Mouse (Mus musculus) midbrain, embryonic 16.5 days (tissue): Measurements from ENCODE around the gene Dcaf8. TPM values are rescaled to one million over a fixed set of nuclear protein-coding genes. Genes with fewer than 3 reads are reported as not detected.

Source experiments
- ATAC-seq: fragments of 200-750 bp; cut with Nextera tagmentation; 2 replicates; pipeline ENCODE4 v1.8.0; 2017; ENCODE audit warnings: moderate TSS enrichment
- H3K27ac ChIP-seq: fragments of 300-500 bp; sonication (generic); 2 replicates; pipeline ENCODE4 v1.5.1; 2014; ENCODE audit warnings: mild to moderate bottlenecking, low read length, mixed read lengths
- H3K27me3 ChIP-seq: fragments of 300-500 bp; sonication (generic); 2 replicates; pipeline ENCODE4 v1.6.1; 2014; ENCODE audit warnings: low read depth, low read length, mixed read lengths; ENCODE audit not compliant: control insufficient read depth, insufficient read depth
- H3K36me3 ChIP-seq: fragments of 300-500 bp; sonication (generic); 2 replicates; pipeline ENCODE4 v1.6.1; 2014; ENCODE audit warnings: mild to moderate bottlenecking, low read length, moderate library complexity, mixed read lengths; ENCODE audit not compliant: control insufficient read depth, insufficient read depth
- H3K4me1 ChIP-seq: fragments of 300-500 bp; sonication (generic); 2 replicates; pipeline ENCODE4 v1.6.1; 2014; ENCODE audit warnings: mild to moderate bottlenecking, low read length, mixed read lengths; ENCODE audit not compliant: control insufficient read depth, insufficient read depth
- H3K4me2 ChIP-seq: fragments of 300-500 bp; sonication (generic); 2 replicates; pipeline ENCODE4 v1.6.1; 2014; ENCODE audit warnings: mild to moderate bottlenecking, low read length, mixed read lengths
- H3K4me3 ChIP-seq: fragments of 300-500 bp; sonication (generic); 2 replicates; pipeline ENCODE4 v1.5.1; 2014; ENCODE audit warnings: low read depth, mild to moderate bottlenecking, low read length, moderate library complexity, mixed read lengths
- H3K9ac ChIP-seq: fragments of 300-500 bp; sonication (generic); 2 replicates; pipeline ENCODE4 v1.6.1; 2014; ENCODE audit warnings: low read depth, low read length, mixed read lengths
- H3K9me3 ChIP-seq: fragments of 300-500 bp; sonication (generic); replicated peaks from 2 replicates; pipeline ENCODE4 v1.6.1; 2014; ENCODE audit warnings: mild to moderate bottlenecking, low read length, mixed read lengths; ENCODE audit not compliant: control insufficient read depth, poor library complexity, severe bottlenecking
- WGBS: fragments of 180-500 bp; shearing (Covaris S2); extraction: QIAGEN DNeasy Blood & Tissue Kit; methylation state at CpG from one replicate; pipeline ENCODE4 v1.1.7; 2014; 5-methylcytosine and 5-hydroxymethylcytosine counted together
- polyA plus RNA-seq: library from polyadenylated mRNA; unstranded; fragments of >200 nt; fragmentation: Nextera tagmentation; extraction: Ambion mirVana; gene quantifications from 2 replicates; pipeline ENCODE4 v1.2.1, GENCODE M21; 2015

Gene Dcaf8
- polyA plus RNA-seq, 1 experiment from 2014 or later, result 84.7 TPM

DNA sequence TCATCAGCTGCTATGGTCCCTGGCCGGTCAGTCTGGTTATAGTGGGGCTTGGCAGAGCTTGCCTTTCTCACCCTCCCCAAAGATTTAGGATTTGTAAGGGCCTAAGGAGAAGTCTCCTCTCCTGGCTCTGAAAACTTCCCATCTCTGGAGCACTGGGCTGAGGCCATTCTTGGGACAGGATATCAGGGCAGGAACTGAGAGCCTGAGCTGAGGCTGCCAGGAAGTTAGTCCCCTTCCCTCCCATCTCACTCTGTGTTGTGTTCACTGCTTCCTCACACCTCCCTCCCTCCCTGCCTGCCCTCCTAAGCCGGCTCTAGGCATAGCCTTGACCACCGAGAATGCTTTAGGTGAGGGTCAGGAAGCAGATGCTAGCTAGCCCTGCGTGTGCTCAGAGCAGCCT lies 55.7 kb downstream of the Dcaf8 start:
- no peaks in the 10 kb centered on the region for H3K27me3 ChIP-seq
- peak overlapping the region; percentile 91 for H3K9ac ChIP-seq
- H3K4me3 ChIP-seq, result peak overlapping the region; percentile 71
- peaks cover 68% of the 10 kb centered on the region for H3K4me1 ChIP-seq
- H3K9me3 ChIP-seq, result no peaks in the 10 kb centered on the region
- WGBS, result 1% methylated on average over 4 of the region's 4 CpGs
- peaks cover 13% of the 10 kb centered on the region for H3K36me3 ChIP-seq
- peak overlapping the region; percentile 93 for H3K4me2 ChIP-seq
- ATAC-seq, result no peak
- peak overlapping the region; percentile 96 for H3K27ac ChIP-seq

DNA sequence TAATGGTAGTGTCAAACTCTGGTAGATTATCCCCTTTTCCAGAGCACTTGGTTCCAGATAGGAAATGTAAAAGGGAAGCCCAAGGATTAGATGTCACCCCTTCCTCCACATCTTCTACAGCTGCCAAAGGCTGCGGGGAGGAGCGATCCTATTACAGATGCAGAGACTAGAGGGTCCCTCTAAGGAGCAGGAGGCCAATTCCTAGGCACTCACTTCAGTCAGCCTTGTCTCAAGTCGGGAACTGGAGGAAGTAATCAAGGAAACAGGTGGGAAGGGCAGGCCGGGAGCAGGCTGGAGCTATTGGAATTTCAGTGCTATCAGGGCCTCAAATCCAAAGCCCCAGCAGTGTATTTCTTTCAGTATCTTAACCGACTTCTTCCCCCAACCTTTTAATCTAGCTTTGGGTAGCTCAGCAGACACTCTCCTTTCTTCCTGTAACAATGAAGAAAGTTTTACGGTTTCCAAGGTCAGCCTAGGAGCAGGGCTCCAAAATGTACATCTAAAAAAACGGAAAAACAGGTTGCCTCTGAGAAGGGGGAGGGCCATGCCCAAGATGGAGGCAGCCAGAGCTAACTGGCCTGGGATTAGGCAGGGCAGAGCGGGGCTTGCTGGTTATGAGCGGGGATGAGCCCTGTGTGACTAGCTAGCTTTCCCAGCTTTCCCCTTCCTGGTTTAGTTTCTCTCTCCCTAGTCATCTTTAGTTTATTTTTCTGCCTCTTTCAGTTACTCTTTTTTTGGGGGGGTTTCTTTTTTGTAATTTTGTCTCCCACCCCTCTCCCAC lies 56.3 kb downstream of the Dcaf8 start:
- Histone ChIP-seq H3K27me3 (no peaks in the 10 kb centered on the region), H3K27ac (peak overlapping the region; percentile 96), H3K9ac (peak overlapping the region; percentile 91), H3K9me3 (no peaks in the 10 kb centered on the region), H3K4me3 (peak overlapping the region; percentile 71), H3K4me2 (peak overlapping the region; percentile 93), H3K4me1 (peaks cover 68% of the 10 kb centered on the region), H3K36me3 (peaks cover 8% of the 10 kb centered on the region)
- WGBS, result 9% methylated on average over 9 of the region's 9 CpGs
- no peak for ATAC-seq

DNA sequence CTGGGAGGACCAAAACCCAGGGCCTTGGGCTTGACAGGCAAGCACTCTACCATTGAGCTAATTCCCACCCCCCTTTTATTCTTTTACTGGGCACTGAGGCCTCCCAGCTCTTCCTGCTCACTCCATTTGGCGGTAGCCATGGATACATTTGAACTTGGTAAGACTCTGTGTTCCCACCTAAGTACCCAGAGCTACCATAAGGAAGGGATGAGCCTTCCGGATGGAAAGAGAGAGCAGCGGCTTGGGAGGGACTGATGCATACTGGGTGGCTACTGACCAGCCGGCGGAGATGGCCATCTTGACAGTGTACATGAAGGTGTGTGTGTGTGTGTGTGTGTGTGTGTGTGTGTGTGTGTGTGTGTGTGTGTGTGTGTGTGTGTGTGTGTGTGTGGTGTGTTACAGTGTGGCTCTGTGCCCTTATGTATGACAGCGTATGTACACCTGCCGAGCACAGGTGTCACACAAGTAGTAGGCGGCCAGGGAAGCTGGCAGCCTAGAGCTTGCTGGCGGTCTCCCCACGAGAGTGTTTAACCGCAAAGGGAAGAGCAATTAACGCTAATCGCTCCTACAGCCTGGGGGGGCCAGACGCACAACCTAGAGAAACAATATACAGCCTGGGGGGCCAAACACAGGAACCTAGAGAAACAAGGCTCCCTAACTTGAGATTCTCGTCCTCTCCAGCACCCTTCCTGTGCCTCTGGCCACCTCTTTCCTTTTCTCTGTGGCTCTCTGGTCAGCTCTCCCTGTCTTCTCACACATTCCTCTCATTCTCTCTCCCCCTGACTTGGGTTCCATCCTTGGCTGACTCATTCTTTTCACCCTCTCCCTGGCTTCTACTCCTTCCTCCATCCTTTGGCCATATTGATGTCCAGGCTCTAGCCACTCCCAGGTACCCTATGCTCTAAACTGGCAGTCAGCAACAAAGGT lies 57.2 kb downstream of the Dcaf8 start:
- no peak for ATAC-seq
- Histone ChIP-seq H3K27me3 (no peaks in the 10 kb centered on the region), H3K36me3 (0 out of 2 replicates have a peak, but pooled peaks cover 2% of the 10 kb centered on the region), H3K9ac (peak overlapping the region; percentile 91), H3K4me3 (peak overlapping the region; percentile 71), H3K4me1 (peaks cover 64% of the 10 kb centered on the region), H3K9me3 (no peaks in the 10 kb centered on the region), H3K27ac (peak overlapping the region; percentile 96), H3K4me2 (peak overlapping the region; percentile 93)
- WGBS, result 10% methylated on average over 15 of the region's 15 CpGs

DNA sequence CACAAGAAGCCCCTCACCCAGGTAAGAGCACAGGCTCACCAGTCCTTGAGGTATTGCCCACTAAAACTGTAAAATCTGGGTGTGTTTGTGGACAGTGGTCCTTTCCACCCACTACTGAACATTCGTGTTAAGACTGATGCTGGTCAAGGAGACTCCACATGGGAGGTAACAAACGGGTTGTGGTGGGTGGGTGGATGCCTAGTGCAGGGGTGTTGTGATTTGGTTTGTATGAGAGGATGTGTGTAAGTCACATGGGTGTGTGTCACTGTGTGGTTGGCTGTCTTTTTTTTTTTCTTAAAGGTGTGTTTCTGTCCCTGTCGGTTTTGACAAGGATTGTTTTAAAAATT lies 57.8 kb downstream of the Dcaf8 start:
- H3K9ac ChIP-seq, result peak overlapping the region; percentile 91
- peak overlapping the region; percentile 96 for H3K27ac ChIP-seq
- no peaks in the 10 kb centered on the region for H3K9me3 ChIP-seq
- H3K4me3 ChIP-seq, result peak overlapping the region; percentile 71
- H3K27me3 ChIP-seq, result no peaks in the 10 kb centered on the region
- H3K4me1 ChIP-seq, result peaks cover 57% of the 10 kb centered on the region
- WGBS, result 2% methylated on average over 3 of the region's 3 CpGs
- peak overlapping the region; percentile 93 for H3K4me2 ChIP-seq
- peak; percentile 9; the same call in 1 of the 2 replicates for ATAC-seq
- no peaks in the 10 kb centered on the region for H3K36me3 ChIP-seq

DNA sequence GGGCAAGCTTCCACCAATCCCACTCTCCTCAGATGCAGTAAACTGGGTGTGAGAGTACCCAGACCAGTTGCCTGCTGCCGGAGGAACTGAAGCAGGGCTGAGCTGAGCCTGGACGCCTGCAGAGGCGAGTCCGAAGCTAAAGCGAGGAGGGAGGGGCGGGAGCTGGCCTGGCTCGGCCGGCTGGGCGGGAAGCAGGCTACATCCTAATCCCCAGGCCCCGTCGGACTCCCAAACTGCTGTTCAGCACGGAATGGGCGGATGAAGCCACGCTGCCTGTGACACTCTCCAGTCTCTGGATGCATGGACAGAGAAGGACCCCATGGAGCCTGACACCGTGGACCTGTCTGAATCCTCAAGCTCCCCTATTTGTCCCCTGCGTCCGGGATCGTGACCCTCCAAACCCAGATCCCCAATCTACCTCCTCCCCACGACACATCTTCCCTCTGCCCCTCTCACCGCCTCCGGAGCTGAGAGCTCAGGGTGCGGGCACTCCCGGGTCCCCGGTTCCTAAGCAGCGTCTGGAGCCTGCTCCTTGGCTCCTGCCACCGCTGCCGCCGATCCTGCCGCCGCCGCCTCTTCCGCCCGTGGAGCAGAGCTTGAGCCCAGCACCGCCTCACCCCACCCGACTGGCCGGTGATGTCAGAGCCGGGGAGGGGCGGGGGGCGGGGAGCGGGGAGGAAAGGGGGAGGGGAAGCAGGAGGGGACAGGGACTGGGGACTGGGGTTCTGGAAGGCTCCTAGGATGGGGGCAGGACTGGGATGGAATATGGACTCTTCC lies 58.4 kb downstream of the Dcaf8 start, which contains the start of gene Pea15a:
TSS of gene Pea15a (minus strand) at position 664 of the 777 bp plus-strand sequence.
- peaks cover 51% of the 10 kb centered on the region for H3K4me1 ChIP-seq

DNA sequence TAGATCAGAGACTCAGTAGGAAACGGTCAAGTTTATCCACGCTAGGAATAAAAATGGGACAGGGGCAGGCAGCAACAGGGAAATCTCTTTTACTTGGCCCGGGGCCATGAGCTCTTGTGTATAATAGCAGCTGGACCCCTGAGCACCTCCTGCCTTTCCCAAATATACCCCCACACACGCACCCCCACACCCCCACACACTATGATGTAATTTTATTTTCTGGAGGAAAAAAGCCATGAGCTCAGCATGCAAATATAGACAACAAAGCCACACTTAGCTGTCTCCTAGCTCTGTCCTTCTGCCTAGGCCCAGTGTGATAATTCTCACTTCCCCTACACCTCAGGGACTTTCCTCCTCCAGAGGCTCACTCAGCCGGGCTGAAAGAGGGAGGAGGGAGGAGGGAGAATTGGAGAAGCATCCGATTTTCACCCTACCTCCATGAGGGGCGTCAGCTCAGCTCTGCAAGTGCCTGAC lies 59.3 kb downstream of the Dcaf8 start:
- H3K4me1 ChIP-seq, result peaks cover 43% of the 10 kb centered on the region
- H3K9ac ChIP-seq, result peak overlapping the region; percentile 91
- peak overlapping the region; percentile 71 for H3K4me3 ChIP-seq
- 4% methylated on average over 7 of the region's 7 CpGs for WGBS
- H3K36me3 ChIP-seq, result no peaks in the 10 kb centered on the region
- no peaks in the 10 kb centered on the region for H3K9me3 ChIP-seq
- H3K27ac ChIP-seq, result peak overlapping the region; percentile 96
- H3K27me3 ChIP-seq, result no peaks in the 10 kb centered on the region
- ATAC-seq, result peak; percentile 5; the same call in 1 of the 2 replicates
- peak overlapping the region; percentile 93 for H3K4me2 ChIP-seq

More for the DNA sequence above, 58.4 kb downstream of the Dcaf8 start, which contains the start of gene Pea15a:
- Histone ChIP-seq H3K9me3 (no peaks in the 10 kb centered on the region), H3K9ac (peak within 1 kb of the TSS; percentile 91), H3K36me3 (no peaks in the 10 kb centered on the region), H3K4me2 (peak within 1 kb of the TSS; percentile 93), H3K27me3 (no peaks in the 10 kb centered on the region), H3K27ac (peak within 1 kb of the TSS; percentile 96), H3K4me3 (peak within 1 kb of the TSS; percentile 71)
- peak; percentile 79 for ATAC-seq
- 0% methylated on average over 38 of the region's 40 CpGs for WGBS

DNA sequence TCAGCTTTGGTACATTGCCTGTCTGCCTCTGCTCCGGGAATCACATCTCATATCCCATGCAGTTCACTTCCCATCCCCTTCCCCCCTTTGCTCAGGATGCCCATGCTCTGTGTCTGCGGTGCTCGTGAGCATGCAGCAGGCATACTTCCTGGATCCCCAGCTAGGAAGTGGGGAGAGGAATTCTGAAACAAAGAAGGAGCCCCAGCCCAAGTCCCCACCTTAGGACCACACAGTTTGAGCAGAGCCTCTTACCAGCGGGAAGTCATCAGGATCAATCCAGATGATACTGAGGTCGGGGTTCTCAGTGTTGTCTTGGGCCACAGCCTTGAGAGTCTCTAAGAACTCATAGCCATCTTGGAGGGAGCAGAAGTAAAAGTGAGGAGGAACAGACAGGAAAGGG lies 64.9 kb downstream of the Dcaf8 start:
- H3K9ac ChIP-seq, result no peak overlapping the region
- H3K27me3 ChIP-seq, result no peaks in the 10 kb centered on the region
- H3K4me1 ChIP-seq, result peaks cover 7% of the 10 kb centered on the region
- WGBS, result 45% methylated on average over 5 of the region's 5 CpGs
- H3K27ac ChIP-seq, result no peak overlapping the region
- H3K36me3 ChIP-seq, result no peaks in the 10 kb centered on the region
- no peaks in the 10 kb centered on the region for H3K9me3 ChIP-seq
- ATAC-seq, result no peak
- H3K4me3 ChIP-seq, result no peak overlapping the region
- H3K4me2 ChIP-seq, result no peak overlapping the region

DNA sequence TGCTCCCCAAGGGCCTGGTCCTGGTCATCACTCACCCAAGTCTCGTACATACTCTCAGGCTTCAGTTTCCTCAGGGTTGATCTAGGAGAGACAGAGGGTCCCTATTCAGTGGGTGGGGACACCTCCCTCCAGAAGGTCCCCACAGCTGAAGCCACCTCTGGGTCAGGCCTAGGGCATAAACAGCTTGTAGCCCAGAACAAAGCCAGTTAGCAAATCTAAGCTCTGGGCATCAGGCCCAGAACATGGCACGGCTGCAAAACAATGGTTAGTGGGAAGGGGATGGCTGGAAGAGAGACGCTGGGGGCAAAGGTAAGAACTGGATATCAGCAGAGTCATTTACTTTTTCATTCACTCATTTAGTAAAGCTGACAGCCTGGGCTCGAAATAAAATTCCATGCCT lies 65.9 kb downstream of the Dcaf8 start:
- H3K4me2 ChIP-seq, result no peak overlapping the region
- H3K27ac ChIP-seq, result no peak overlapping the region
- H3K27me3 ChIP-seq, result no peaks in the 10 kb centered on the region
- H3K9me3 ChIP-seq, result no peaks in the 10 kb centered on the region
- peaks cover 7% of the 10 kb centered on the region for H3K4me1 ChIP-seq
- H3K4me3 ChIP-seq, result no peak overlapping the region
- ATAC-seq, result no peak
- H3K36me3 ChIP-seq, result no peaks in the 10 kb centered on the region
- H3K9ac ChIP-seq, result no peak overlapping the region
- 34% methylated on average over 4 of the region's 4 CpGs for WGBS
